Mouse (Mus musculus) common myeloid progenitor, adult 5-6 weeks (primary cell): Measurements from ENCODE around the gene Gm3558. TPM values are rescaled to one million over a fixed set of nuclear protein-coding genes. Genes with fewer than 3 reads are reported as not detected.
"Not testable (repeated sequence)": the region's sequence is repeated elsewhere in the genome, so short reads cannot be mapped to it uniquely, and the experiment has no call there.

Experiments used
- ATAC-seq: replicated peaks from 2 replicates; pipeline ENCODE4 v1.8.0; 2016; ENCODE audit warnings: low read depth, mild to moderate bottlenecking, moderate TSS enrichment, inconsistent platforms; ENCODE audit not compliant: poor library complexity, severe bottlenecking
- total RNA-seq: library from RNA; stranded (forward); fragments of 200-1000, 187-1606 nt; gene quantifications from 2 replicates; pipeline ENCODE4 v1.2.3, GENCODE M21; 2017

Gm3558 gene
- total RNA-seq, result not detected in 2 replicates

- ATAC-seq, result not testable (repeated sequence)
Observed at GRCm38 (mm10) chr14:7568382-7568781, at the start of gene Gm3558. Gene Gm3558, minus strand, starts transcription at chr14:7568566.

GRCm38 (mm10) chr14:7595492-7595891, 27.1 kb upstream of the Gm3558 start, which contains the start of gene Gm10338:
Gene Gm10338, minus strand, starts transcription at chr14:7595592.
- ATAC-seq, result not testable (repeated sequence)

- ATAC-seq, result not testable (repeated sequence)
Observed at GRCm38 (mm10) chr14:7567890-7568289, 476 bp downstream of the Gm3558 start.

GRCm38 (mm10) chr14:7567266-7567665, 1.1 kb downstream of the Gm3558 start:
- ATAC-seq, result not testable (repeated sequence)

Other genes starting within 250 kb of the Gm3558 start
- gene Gm5797, start 236.2 kb downstream of the Gm3558 start, total RNA-seq, result not detected in 2 replicates
- gene Gm8374, start 203.4 kb downstream of the Gm3558 start, total RNA-seq, result not detected in 2 replicates
- not detected in 2 replicates for gene Gm3755, start 117.6 kb downstream of the Gm3558 start, total RNA-seq
- not detected in 2 replicates for gene Gm3752, start 84.8 kb downstream of the Gm3558 start, total RNA-seq
- gene Gm10338, start 27.0 kb upstream of the Gm3558 start, total RNA-seq, result not detected in 2 replicates
- gene Gm10128, start 75.4 kb upstream of the Gm3558 start, total RNA-seq, result not detected in 2 replicates
- not detected in 2 replicates for gene Gm26661, start 223.0 kb upstream of the Gm3558 start, total RNA-seq
- gene Flnb, start 249.4 kb upstream of the Gm3558 start, total RNA-seq, result 14.3 and 16.9 TPM in 2 replicates